Mouse (Mus musculus): ENCODE measurements around the gene Krt75. TPM values are rescaled to one million over a fixed set of nuclear protein-coding genes. Genes with fewer than 3 reads are reported as not detected.

Krt75 gene
- polyA plus RNA-seq, 1 experiment from 2014 or later = not detected

Other genes starting within 250 kb of the Krt75 start
- 1.2 TPM in 2 replicates for gene Krt80, start 203.7 kb downstream of the Krt75 start, polyA plus RNA-seq (2015; fragmentation: Nextera tagmentation; extraction: Ambion mirVana)
- 134 and 137 TPM in 2 replicates for gene Krt7, start 162.9 kb downstream of the Krt75 start, polyA plus RNA-seq (2015; fragmentation: Nextera tagmentation; extraction: Ambion mirVana)
- gene Krt87, start 135.1 kb downstream of the Krt75 start, polyA plus RNA-seq (2015; fragmentation: Nextera tagmentation; extraction: Ambion mirVana) = 0.20 and 0.21 TPM in 2 replicates
- not detected in 2 replicates for gene Krt88, start 126.2 kb downstream of the Krt75 start, polyA plus RNA-seq (2015; fragmentation: Nextera tagmentation; extraction: Ambion mirVana)
- gene Krt81, start 110.2 kb downstream of the Krt75 start, polyA plus RNA-seq (2015; fragmentation: Nextera tagmentation; extraction: Ambion mirVana) = not detected in 2 replicates
- 0.14 TPM in 1 of 2 replicates, not detected in the other for gene Krt86, start 100.4 kb downstream of the Krt75 start, polyA plus RNA-seq (2015; fragmentation: Nextera tagmentation; extraction: Ambion mirVana)
- 0.19 TPM in 1 of 2 replicates, not detected in the other for gene Krt83, start 82.4 kb downstream of the Krt75 start, polyA plus RNA-seq (2015; fragmentation: Nextera tagmentation; extraction: Ambion mirVana)
- gene Gm49425, start 56.6 kb downstream of the Krt75 start, polyA plus RNA-seq (2015; fragmentation: Nextera tagmentation; extraction: Ambion mirVana) = not detected in 2 replicates
- gene Krt84, start 41.1 kb downstream of the Krt75 start, polyA plus RNA-seq (2015; fragmentation: Nextera tagmentation; extraction: Ambion mirVana) = 0.13 and 0.29 TPM in 2 replicates
- gene Krt82, start 23.2 kb downstream of the Krt75 start, polyA plus RNA-seq (2015; fragmentation: Nextera tagmentation; extraction: Ambion mirVana) = not detected in 2 replicates
- gene Krt90, start 11.0 kb downstream of the Krt75 start, polyA plus RNA-seq (2015; fragmentation: Nextera tagmentation; extraction: Ambion mirVana) = 0.09 and 0.16 TPM in 2 replicates
- gene Gm5414, start 54.3 kb upstream of the Krt75 start, polyA plus RNA-seq (2015; fragmentation: Nextera tagmentation; extraction: Ambion mirVana) = not detected in 2 replicates
- gene Gm5478, start 73.5 kb upstream of the Krt75 start, polyA plus RNA-seq (2015; fragmentation: Nextera tagmentation; extraction: Ambion mirVana) = not detected in 2 replicates
- gene Krt6b, start 106.4 kb upstream of the Krt75 start, polyA plus RNA-seq (2015; fragmentation: Nextera tagmentation; extraction: Ambion mirVana) = not detected in 2 replicates
- 0.32 and 0.64 TPM in 2 replicates for gene Krt6a, start 120.4 kb upstream of the Krt75 start, polyA plus RNA-seq (2015; fragmentation: Nextera tagmentation; extraction: Ambion mirVana)
- 0.25 and 0.87 TPM in 2 replicates for gene Krt5, start 139.0 kb upstream of the Krt75 start, polyA plus RNA-seq (2015; fragmentation: Nextera tagmentation; extraction: Ambion mirVana)
- gene Krt71, start 169.2 kb upstream of the Krt75 start, polyA plus RNA-seq (2015; fragmentation: Nextera tagmentation; extraction: Ambion mirVana) = not detected in 2 replicates
- gene Krt72, start 212.6 kb upstream of the Krt75 start, polyA plus RNA-seq (2015; fragmentation: Nextera tagmentation; extraction: Ambion mirVana) = not detected in 2 replicates
- not detected in 2 replicates for gene Krt73, start 228.4 kb upstream of the Krt75 start, polyA plus RNA-seq (2015; fragmentation: Nextera tagmentation; extraction: Ambion mirVana)
- gene Krt2, start 244.3 kb upstream of the Krt75 start, polyA plus RNA-seq (2015; fragmentation: Nextera tagmentation; extraction: Ambion mirVana) = not detected in 2 replicates

All from intestine, embryonic 15.5 days (tissue).